Mouse (Mus musculus): ENCODE results near the gene Hnf4a. TPM values are rescaled to one million over a fixed set of nuclear protein-coding genes. Genes with fewer than 3 reads are reported as not detected.

The Hnf4a gene
- total and polyA plus RNA-seq, 3 experiments, result not detected

GRCm38 (mm10) chr2:163462801-163463200 lies 43.8 kb upstream of the Hnf4a start:
- no peak overlapping the region; the same call in 1 of the 2 replicates for H3K27ac ChIP-seq
- intact Hi-C loops (cut with DNase I), result no loop called here
- H3K9ac ChIP-seq (ENCODE audit: low read depth, low read length), result no peak overlapping the region
- no peaks in the 10 kb centered on the region for H3K27me3 ChIP-seq (ENCODE audit: control insufficient read depth, insufficient read depth, low read length)
- no peak for TF ChIP-seq CTCF (IDR thresholded peaks at IDR 0.05)
- no peak for TF ChIP-seq POLR2A (IDR thresholded peaks at IDR 0.05; ENCODE audit: insufficient read depth, low read depth, low read length)
- TF ChIP-seq EP300 (IDR thresholded peaks at IDR 0.05; ENCODE audit: insufficient read depth, low read depth, low read length), result no peak
- no peaks in the 10 kb centered on the region for H3K79me2 ChIP-seq (replicated peaks; ENCODE audit: control insufficient read depth, insufficient read depth, low read length)
- H3K4me1 ChIP-seq (ENCODE audit: control insufficient read depth, insufficient read depth, low read length), result peaks cover 5% of the 10 kb centered on the region
- no peak for DNase-seq
- no peaks in the 10 kb centered on the region; the same call in 1 of the 2 replicates for H3K36me3 ChIP-seq (ENCODE audit: control insufficient read depth, insufficient read depth, low read length)
- WGBS, result 65% methylated on average over 11 of the region's 11 CpGs
- no peak overlapping the region for H3K4me3 ChIP-seq

GRCm38 (mm10) chr2:163463251-163463769 lies 43.3 kb upstream of the Hnf4a start:
- Histone ChIP-seq H3K4me1 (ENCODE audit: control insufficient read depth, insufficient read depth, low read length) (peaks cover 5% of the 10 kb centered on the region), H3K27ac (peak overlapping the region; percentile 86), H3K27me3 (ENCODE audit: control insufficient read depth, insufficient read depth, low read length) (no peaks in the 10 kb centered on the region), H3K36me3 (ENCODE audit: control insufficient read depth, insufficient read depth, low read length) (no peaks in the 10 kb centered on the region; the same call in 1 of the 2 replicates), H3K79me2 (replicated peaks; ENCODE audit: control insufficient read depth, insufficient read depth, low read length) (no peaks in the 10 kb centered on the region), H3K9ac (ENCODE audit: low read depth, low read length) (no peak overlapping the region), H3K4me3 (no peak overlapping the region)
- intact Hi-C loops (cut with DNase I), result no loop called here
- TF ChIP-seq POLR2A (IDR thresholded peaks at IDR 0.05; ENCODE audit: insufficient read depth, low read depth, low read length) (no peak), EP300 (IDR thresholded peaks at IDR 0.05; ENCODE audit: insufficient read depth, low read depth, low read length) (no peak), CTCF (IDR thresholded peaks at IDR 0.05) (no peak)
- 65% methylated on average over 10 of the region's 10 CpGs for WGBS
- DNase-seq, result no peak

- no peak for DNase-seq
- H3K4me1 ChIP-seq (ENCODE audit: control insufficient read depth, insufficient read depth, low read length), result peaks cover 5% of the 10 kb centered on the region
- TF ChIP-seq POLR2A (IDR thresholded peaks at IDR 0.05; ENCODE audit: insufficient read depth, low read depth, low read length), result no peak
- TF ChIP-seq CTCF (IDR thresholded peaks at IDR 0.05), result no peak
- TF ChIP-seq EP300 (IDR thresholded peaks at IDR 0.05; ENCODE audit: insufficient read depth, low read depth, low read length), result 0 out of 2 replicates have a peak, but pooled peaks have one; percentile 15
- H3K79me2 ChIP-seq (replicated peaks; ENCODE audit: control insufficient read depth, insufficient read depth, low read length), result no peaks in the 10 kb centered on the region
- H3K9ac ChIP-seq (ENCODE audit: low read depth, low read length), result peak overlapping the region; percentile 41
- H3K4me3 ChIP-seq, result no peak overlapping the region
- H3K36me3 ChIP-seq (ENCODE audit: control insufficient read depth, insufficient read depth, low read length), result peaks cover 3% of the 10 kb centered on the region
- intact Hi-C loops (cut with DNase I), result no loop called here
- H3K27ac ChIP-seq, result peak overlapping the region; percentile 86
- 41% methylated on average over 4 of the region's 4 CpGs for WGBS
- no peaks in the 10 kb centered on the region for H3K27me3 ChIP-seq (ENCODE audit: control insufficient read depth, insufficient read depth, low read length)
Measured at GRCm38 (mm10) chr2:163463998-163464397, 42.6 kb upstream of the Hnf4a start.

- DNase-seq, result peak; percentile 33 to 55
- TF ChIP-seq CTCF (IDR thresholded peaks at IDR 0.05) (no peak), POLR2A (IDR thresholded peaks at IDR 0.05; ENCODE audit: insufficient read depth, low read depth, low read length) (0 out of 2 replicates have a peak, but pooled peaks have one; percentile 11)
- Histone ChIP-seq H3K4me3 (no peak overlapping the region), H3K27me3 (ENCODE audit: control insufficient read depth, insufficient read depth, low read length) (no peaks in the 10 kb centered on the region), H3K27ac (peak overlapping the region; percentile 86), H3K36me3 (ENCODE audit: control insufficient read depth, insufficient read depth, low read length) (peaks cover 8% of the 10 kb centered on the region), H3K79me2 (replicated peaks; ENCODE audit: control insufficient read depth, insufficient read depth, low read length) (no peaks in the 10 kb centered on the region), H3K9ac (ENCODE audit: low read depth, low read length) (peak overlapping the region; percentile 41), H3K4me1 (ENCODE audit: control insufficient read depth, insufficient read depth, low read length) (peaks cover 5% of the 10 kb centered on the region)
- intact Hi-C loops (cut with DNase I), result no loop called here
- 31% methylated on average over 6 of the region's 6 CpGs for WGBS
Measured at GRCm38 (mm10) chr2:163464562-163464961, 42.0 kb upstream of the Hnf4a start.

GRCm38 (mm10) chr2:163466771-163467170 lies 39.8 kb upstream of the Hnf4a start:
- no peak overlapping the region for H3K9ac ChIP-seq (ENCODE audit: low read depth, low read length)
- H3K79me2 ChIP-seq (replicated peaks; ENCODE audit: control insufficient read depth, insufficient read depth, low read length), result 0 out of 2 replicates have a peak, but pooled peaks cover 1% of the 10 kb centered on the region
- no peak overlapping the region for H3K4me3 ChIP-seq
- no peak for DNase-seq
- intact Hi-C loops (cut with DNase I), result no loop called here
- WGBS, result 38% methylated on average over 8 of the region's 8 CpGs
- H3K36me3 ChIP-seq (ENCODE audit: control insufficient read depth, insufficient read depth, low read length), result peaks cover 8% of the 10 kb centered on the region
- peak overlapping the region; percentile 98; the same call in 1 of the 2 replicates for H3K27ac ChIP-seq
- no peaks in the 10 kb centered on the region for H3K27me3 ChIP-seq (ENCODE audit: control insufficient read depth, insufficient read depth, low read length)
- TF ChIP-seq POLR2A (IDR thresholded peaks at IDR 0.05; ENCODE audit: insufficient read depth, low read depth, low read length), result no peak
- no peak for TF ChIP-seq CTCF (IDR thresholded peaks at IDR 0.05)
- TF ChIP-seq EP300 (IDR thresholded peaks at IDR 0.05; ENCODE audit: insufficient read depth, low read depth, low read length), result no peak
- H3K4me1 ChIP-seq (ENCODE audit: control insufficient read depth, insufficient read depth, low read length), result peaks cover 5% of the 10 kb centered on the region

- Histone ChIP-seq H3K27ac (peak overlapping the region; percentile 98), H3K4me1 (ENCODE audit: control insufficient read depth, insufficient read depth, low read length) (peaks cover 5% of the 10 kb centered on the region), H3K4me3 (no peak overlapping the region), H3K79me2 (replicated peaks; ENCODE audit: control insufficient read depth, insufficient read depth, low read length) (0 out of 2 replicates have a peak, but pooled peaks cover 1% of the 10 kb centered on the region), H3K27me3 (ENCODE audit: control insufficient read depth, insufficient read depth, low read length) (no peaks in the 10 kb centered on the region), H3K36me3 (ENCODE audit: control insufficient read depth, insufficient read depth, low read length) (peaks cover 8% of the 10 kb centered on the region), H3K9ac (ENCODE audit: low read depth, low read length) (no peak overlapping the region)
- no peak for DNase-seq
- intact Hi-C loops (cut with DNase I), result no loop called here
- 55% methylated on average over 6 of the region's 6 CpGs for WGBS
- no peak for TF ChIP-seq EP300 (IDR thresholded peaks at IDR 0.05; ENCODE audit: insufficient read depth, low read depth, low read length)
- no peak for TF ChIP-seq POLR2A (IDR thresholded peaks at IDR 0.05; ENCODE audit: insufficient read depth, low read depth, low read length)
- TF ChIP-seq CTCF (IDR thresholded peaks at IDR 0.05), result no peak
Measured at GRCm38 (mm10) chr2:163467585-163467984, 39.0 kb upstream of the Hnf4a start.
